Mouse (Mus musculus): ENCODE data around the gene Slc38a6. TPM values are rescaled to one million over a fixed set of nuclear protein-coding genes. Genes with fewer than 3 reads are reported as not detected.

Gene Slc38a6
- total and polyA plus RNA-seq, 2 experiments from 2014 or later = 9.2 to 20.2 TPM

- no peaks in the 10 kb centered on the region for H3K4me1 ChIP-seq (ENCODE audit: insufficient read depth)
- no peak overlapping the region for H3K4me2 ChIP-seq (ENCODE audit: low read depth)
- TF ChIP-seq CTCF (IDR thresholded peaks at IDR 0.05; ENCODE audit: low read depth) = no peak
- DNase-seq (no peak), ATAC-seq (no peak)
- H3K27me3 ChIP-seq (ENCODE audit: insufficient read depth, low read length) = no peaks in the 10 kb centered on the region
- no peak overlapping the region for H3K9ac ChIP-seq
- H3K4me3 ChIP-seq (ENCODE audit: low read depth, low read length) = no peak overlapping the region
- no peak overlapping the region for H3K27ac ChIP-seq (ENCODE audit: low read depth, low read length)
- no peaks in the 10 kb centered on the region for H3K9me3 ChIP-seq (ENCODE audit: low read length)
- 93% methylated on average over 6 of the region's 6 CpGs for WGBS
- no peaks in the 10 kb centered on the region for H3K36me3 ChIP-seq (ENCODE audit: insufficient read depth)
These were observed 76.8 kb downstream of the Slc38a6 start for GRCm38 (mm10) chr12:73363401-73363800.

GRCm38 (mm10) chr12:73363956-73364355, 77.4 kb downstream of the Slc38a6 start:
- H3K9me3 ChIP-seq (ENCODE audit: low read length) = no peaks in the 10 kb centered on the region
- no peak overlapping the region for H3K9ac ChIP-seq
- no peak overlapping the region for H3K4me2 ChIP-seq (ENCODE audit: low read depth)
- H3K4me3 ChIP-seq (ENCODE audit: low read depth, low read length) = no peak overlapping the region
- H3K36me3 ChIP-seq (ENCODE audit: insufficient read depth) = no peaks in the 10 kb centered on the region
- no peaks in the 10 kb centered on the region for H3K27me3 ChIP-seq (ENCODE audit: insufficient read depth, low read length)
- TF ChIP-seq CTCF (IDR thresholded peaks at IDR 0.05; ENCODE audit: low read depth) = no peak
- DNase-seq (no peak), ATAC-seq (no peak)
- 93% methylated on average over 3 of the region's 3 CpGs for WGBS
- H3K4me1 ChIP-seq (ENCODE audit: insufficient read depth) = no peaks in the 10 kb centered on the region
- no peak overlapping the region for H3K27ac ChIP-seq (ENCODE audit: low read depth, low read length)

- WGBS = 85% methylated on average over 7 of the region's 7 CpGs
- Histone ChIP-seq H3K4me3 (ENCODE audit: low read depth, low read length) (no peak overlapping the region), H3K27me3 (ENCODE audit: insufficient read depth, low read length) (no peaks in the 10 kb centered on the region), H3K4me2 (ENCODE audit: low read depth) (no peak overlapping the region), H3K9me3 (ENCODE audit: low read length) (no peaks in the 10 kb centered on the region), H3K27ac (ENCODE audit: low read depth, low read length) (no peak overlapping the region), H3K9ac (no peak overlapping the region), H3K36me3 (ENCODE audit: insufficient read depth) (no peaks in the 10 kb centered on the region), H3K4me1 (ENCODE audit: insufficient read depth) (no peaks in the 10 kb centered on the region)
- no peak for ATAC-seq
- no peak for DNase-seq
- TF ChIP-seq CTCF (IDR thresholded peaks at IDR 0.05; ENCODE audit: low read depth) = no peak
These were observed 80.0 kb downstream of the Slc38a6 start for GRCm38 (mm10) chr12:73366581-73366980.

GRCm38 (mm10) chr12:73367460-73368079, 81.0 kb downstream of the Slc38a6 start:
- Histone ChIP-seq H3K4me2 (ENCODE audit: low read depth) (no peak overlapping the region), H3K27me3 (ENCODE audit: insufficient read depth, low read length) (no peaks in the 10 kb centered on the region), H3K27ac (ENCODE audit: low read depth, low read length) (no peak overlapping the region), H3K4me3 (ENCODE audit: low read depth, low read length) (no peak overlapping the region), H3K4me1 (ENCODE audit: insufficient read depth) (no peaks in the 10 kb centered on the region), H3K9ac (no peak overlapping the region), H3K36me3 (ENCODE audit: insufficient read depth) (no peaks in the 10 kb centered on the region), H3K9me3 (ENCODE audit: low read length) (no peaks in the 10 kb centered on the region)
- ATAC-seq (peak; percentile 86), DNase-seq (peak; percentile 34)
- WGBS = 30% methylated on average over 20 of the region's 20 CpGs
- TF ChIP-seq CTCF (IDR thresholded peaks at IDR 0.05; ENCODE audit: low read depth) = no peak

GRCm38 (mm10) chr12:73368868-73369608, 82.5 kb downstream of the Slc38a6 start:
- no peaks in the 10 kb centered on the region for H3K36me3 ChIP-seq (ENCODE audit: insufficient read depth)
- H3K4me2 ChIP-seq (ENCODE audit: low read depth) = no peak overlapping the region
- no peaks in the 10 kb centered on the region for H3K9me3 ChIP-seq (ENCODE audit: low read length)
- no peaks in the 10 kb centered on the region for H3K4me1 ChIP-seq (ENCODE audit: insufficient read depth)
- no peak overlapping the region for H3K27ac ChIP-seq (ENCODE audit: low read depth, low read length)
- no peak overlapping the region for H3K4me3 ChIP-seq (ENCODE audit: low read depth, low read length)
- H3K27me3 ChIP-seq (ENCODE audit: insufficient read depth, low read length) = no peaks in the 10 kb centered on the region
- ATAC-seq (no peak), DNase-seq (no peak)
- TF ChIP-seq CTCF (IDR thresholded peaks at IDR 0.05; ENCODE audit: low read depth) = no peak
- no peak overlapping the region for H3K9ac ChIP-seq
- WGBS = 88% methylated on average over 7 of the region's 7 CpGs

- no peak overlapping the region for H3K4me3 ChIP-seq (ENCODE audit: low read depth, low read length)
- H3K27me3 ChIP-seq (ENCODE audit: insufficient read depth, low read length) = no peaks in the 10 kb centered on the region
- H3K36me3 ChIP-seq (ENCODE audit: insufficient read depth) = no peaks in the 10 kb centered on the region
- H3K4me1 ChIP-seq (ENCODE audit: insufficient read depth) = no peaks in the 10 kb centered on the region
- TF ChIP-seq CTCF (IDR thresholded peaks at IDR 0.05; ENCODE audit: low read depth) = no peak
- H3K9ac ChIP-seq = no peak overlapping the region
- WGBS = 71% methylated on average over 4 of the region's 4 CpGs
- DNase-seq (no peak), ATAC-seq (no peak; the same call in 1 of the 2 replicates)
- no peak overlapping the region for H3K27ac ChIP-seq (ENCODE audit: low read depth, low read length)
- H3K9me3 ChIP-seq (ENCODE audit: low read length) = no peaks in the 10 kb centered on the region
- no peak overlapping the region for H3K4me2 ChIP-seq (ENCODE audit: low read depth)
These were observed 83.9 kb downstream of the Slc38a6 start for GRCm38 (mm10) chr12:73370367-73370944.

- 49% methylated on average over 7 of the region's 7 CpGs for WGBS
These were observed 84.6 kb downstream of the Slc38a6 start for GRCm38 (mm10) chr12:73371132-73371531.

More at GRCm38 (mm10) chr12:73371132-73371531, 84.6 kb downstream of the Slc38a6 start:
- Histone ChIP-seq H3K36me3 (ENCODE audit: insufficient read depth) (no peaks in the 10 kb centered on the region), H3K27me3 (ENCODE audit: insufficient read depth, low read length) (no peaks in the 10 kb centered on the region), H3K9ac (no peak overlapping the region), H3K4me3 (ENCODE audit: low read depth, low read length) (no peak overlapping the region), H3K4me2 (ENCODE audit: low read depth) (no peak overlapping the region), H3K4me1 (ENCODE audit: insufficient read depth) (no peaks in the 10 kb centered on the region), H3K27ac (ENCODE audit: low read depth, low read length) (no peak overlapping the region), H3K9me3 (ENCODE audit: low read length) (no peaks in the 10 kb centered on the region)
- ATAC-seq (peak; percentile 53; the same call in 1 of the 2 replicates), DNase-seq (peak; percentile 59)
- no peak for TF ChIP-seq CTCF (IDR thresholded peaks at IDR 0.05; ENCODE audit: low read depth)
